Mouse (Mus musculus): Measurements from ENCODE around the gene Usp3.

GRCm38 (mm10) chr9:66583244-66583643, 9.7 kb downstream of the Usp3 start:
- TF ChIP-seq POLR2A (IDR thresholded peaks at IDR 0.05; ENCODE audit: insufficient read length, low read depth) = no peak
- TF ChIP-seq MAX (IDR thresholded peaks at IDR 0.05; ENCODE audit: low read depth) = no peak
- TF ChIP-seq USF1 (IDR thresholded peaks at IDR 0.05; ENCODE audit: low read depth) = no peak
- no peak for TF ChIP-seq POLR2AphosphoS2 (IDR thresholded peaks at IDR 0.05; ENCODE audit: insufficient read length, low read depth)
- TF ChIP-seq TCF12 (IDR thresholded peaks at IDR 0.05; ENCODE audit: insufficient read depth, poor library complexity, severe bottlenecking) = no peak
- TF ChIP-seq SRF (IDR thresholded peaks at IDR 0.05; ENCODE audit: control insufficient read depth, insufficient read length, low read depth) = no peak

Measured in myocyte (in vitro differentiated cells).